Mouse (Mus musculus): ENCODE data around the gene Smyd4.

GRCm38 (mm10) chr11:75403301-75404052 lies 55.2 kb downstream of the Smyd4 start:
- TF ChIP-seq CTCF (IDR thresholded peaks at IDR 0.05) (no peak), EP300 (IDR thresholded peaks at IDR 0.05) (no peak)

All from lung, postnatal 0 days (tissue).